In genomic region chr2:166780980-166781578, GRCm38 (mm10) we compare ENCODE assay signal across 1 mouse cellular context.
TF ChIP-seq lines count a peak whose summit lies in the region.

No protein-coding gene starts in this region.

TF ChIP-seq in CH12.LX, 34 proteins besides CTCF, POLR2A, EP300 and RAD21 (continued from another document):
- TF ChIP-seq MEF2A (IDR thresholded peaks at IDR 0.05; ENCODE audit: borderline replicate concordance, low read depth, low read length) (0 out of 2 replicates have a peak, but pooled peaks have one; percentile 26), MAZ (IDR thresholded peaks at IDR 0.05; ENCODE audit: low read depth, low read length) (no peak), SIN3A (IDR thresholded peaks at IDR 0.05; ENCODE audit: low read length) (peak; percentile 59; the same call in 1 of the 2 replicates), MAX (IDR thresholded peaks at IDR 0.05; ENCODE audit: low read length) (no peak), E2F4 (IDR thresholded peaks at IDR 0.05; ENCODE audit: insufficient replicate concordance, low read depth, low read length) (no peak), TBP (conservative IDR thresholded peaks at IDR 0.05; ENCODE audit: low read depth, low read length) (no peak), TCF12 (IDR thresholded peaks at IDR 0.05; ENCODE audit: low read depth, low read length) (no peak), NRF1 (IDR thresholded peaks at IDR 0.05; ENCODE audit: low read depth, low read length) (no peak), HCFC1 (IDR thresholded peaks at IDR 0.05; ENCODE audit: low read depth, low read length) (no peak), USF2 (conservative IDR thresholded peaks at IDR 0.05; ENCODE audit: low read depth, low read length) (no peak), ZNF384 (IDR thresholded peaks at IDR 0.05; ENCODE audit: low read depth, low read length) (no peak), POLR2AphosphoS2 (IDR thresholded peaks at IDR 0.05; ENCODE audit: low read depth, low read length) (no peak)
